Mouse (Mus musculus) right cerebral cortex, postnatal 36 days (tissue): Measurements from ENCODE around the gene Acadsb.

Experiments
- DNase-seq, 2 experiments: peaks; one replicate each; pipeline ENCODE4 v3.0.0; 2022; ENCODE audit warnings: low spot score in 2 of 2, mixed read lengths in 1 of 2

Acadsb gene

DNA sequence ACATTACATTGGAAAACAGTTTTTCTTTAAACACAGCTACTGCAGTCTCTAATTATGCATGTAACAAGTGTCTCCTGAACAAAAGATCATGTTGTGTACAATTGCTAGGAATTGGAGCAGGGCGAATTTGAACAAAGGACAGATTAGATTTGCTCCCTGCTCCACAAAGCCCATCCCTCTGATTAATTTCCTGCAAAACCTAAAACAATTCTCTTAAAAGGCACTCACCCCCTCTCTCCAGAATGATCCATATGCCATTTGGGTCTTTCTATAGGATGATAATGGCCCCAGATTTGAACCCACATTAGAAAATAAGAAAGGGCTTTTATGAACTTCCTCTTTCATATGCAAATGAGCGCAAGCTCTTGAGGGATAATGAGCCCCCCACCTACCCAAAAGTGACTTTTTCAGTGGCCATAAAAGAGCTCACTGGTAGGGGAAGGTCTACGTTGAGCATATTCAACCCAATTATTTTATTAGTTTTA is 54.8 kb downstream of the Acadsb start:
- no peak for DNase-seq

DNA sequence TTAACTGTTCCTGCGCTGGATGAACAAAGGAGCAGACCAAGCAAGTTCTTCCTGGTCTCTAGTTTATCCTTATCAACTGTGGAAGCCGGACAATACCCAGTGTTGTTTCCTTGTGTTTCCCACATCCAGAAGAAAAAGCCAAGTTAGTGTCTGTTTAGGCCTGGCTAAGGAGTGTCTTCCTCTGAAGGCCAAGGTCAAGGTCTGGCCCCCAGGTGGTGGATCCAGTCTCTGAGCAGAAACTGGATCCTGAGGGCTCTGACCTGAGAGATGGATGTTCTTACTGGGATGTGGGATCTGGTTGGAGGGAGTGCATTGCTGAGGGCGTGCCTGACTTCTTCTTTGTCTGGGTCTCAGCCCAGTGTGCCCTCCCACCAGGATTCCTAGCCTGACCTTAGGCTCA is 55.3 kb downstream of the Acadsb start:
- DNase-seq: no peak

DNA sequence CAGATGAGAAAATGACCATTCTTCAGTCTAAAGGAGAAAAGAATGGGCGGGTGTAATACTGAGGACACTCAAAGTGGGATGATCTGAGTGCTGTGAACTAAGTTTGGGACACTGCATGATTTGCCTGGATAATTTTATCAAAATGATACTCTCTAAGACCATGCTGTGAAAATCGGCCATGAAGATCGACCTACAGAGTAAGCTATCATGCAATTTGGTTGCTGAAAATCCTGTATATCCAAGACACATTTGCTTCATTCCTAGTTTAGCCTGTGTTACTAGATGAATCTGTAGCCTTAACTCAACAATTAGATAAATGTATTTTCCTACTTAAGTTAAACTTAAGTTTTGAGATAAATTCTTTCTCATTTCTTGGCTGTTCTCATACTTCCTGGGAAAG is 56.9 kb downstream of the Acadsb start:
- DNase-seq: no peak

DNA sequence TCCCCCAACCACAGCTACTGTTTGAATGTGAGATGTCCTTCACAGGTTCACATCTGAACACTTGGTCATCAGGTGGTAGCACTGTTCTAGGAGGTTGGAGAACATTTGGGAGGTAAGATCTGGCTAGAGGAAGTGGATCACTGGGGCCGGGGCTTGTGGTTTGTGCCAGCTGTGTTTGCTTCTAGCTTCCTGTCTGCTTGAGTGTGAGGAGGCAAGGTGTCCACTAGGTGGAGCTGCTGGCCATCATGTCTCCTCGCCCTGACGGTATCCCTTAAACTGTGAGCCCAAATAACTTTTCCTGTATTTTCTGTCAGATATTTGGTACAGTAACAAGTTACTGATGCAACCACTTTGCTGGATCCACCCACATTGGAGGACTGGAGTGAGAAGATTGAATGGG is 59.1 kb downstream of the Acadsb start:
- no peak for DNase-seq

DNA sequence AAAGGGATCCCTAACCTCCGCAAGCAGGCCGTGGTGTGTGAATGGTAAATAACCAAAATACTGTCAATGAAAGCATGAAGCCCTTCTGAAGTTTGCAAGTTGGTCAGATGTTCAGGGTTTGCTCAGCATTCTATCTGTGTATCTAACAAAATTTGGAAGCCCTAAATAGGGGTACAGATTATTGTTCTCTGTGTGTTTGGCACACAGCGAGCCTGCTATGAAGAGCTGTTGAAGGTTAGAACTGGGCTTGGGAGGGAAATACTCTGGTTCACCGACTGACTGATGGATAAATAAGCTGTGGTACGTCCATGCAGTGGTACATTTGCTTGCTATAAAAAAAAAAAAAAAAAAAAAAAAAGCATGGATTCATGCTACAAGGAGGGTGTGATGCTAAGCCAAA is 61.1 kb downstream of the Acadsb start:
- no peak for DNase-seq

DNA sequence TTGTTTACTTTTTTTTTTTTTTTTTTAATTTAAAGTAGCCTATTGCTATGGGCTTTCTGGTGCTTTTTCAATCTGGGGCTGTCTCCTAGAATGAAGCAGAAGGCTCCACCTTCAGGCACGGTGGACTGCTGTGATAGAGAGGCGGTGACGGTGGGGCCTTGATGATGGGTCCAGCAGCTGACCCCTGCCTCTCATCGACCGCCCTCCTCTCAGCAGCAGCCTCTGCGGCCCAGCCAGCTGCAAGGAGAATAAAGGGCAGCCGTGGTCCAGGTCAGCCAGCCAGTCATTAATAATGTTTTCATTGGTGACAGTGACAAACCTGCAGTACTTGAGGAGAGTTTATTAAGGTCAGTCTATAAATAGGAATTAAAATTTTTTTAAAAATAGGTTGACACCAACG is 66.7 kb downstream of the Acadsb start:
- no peak for DNase-seq

DNA sequence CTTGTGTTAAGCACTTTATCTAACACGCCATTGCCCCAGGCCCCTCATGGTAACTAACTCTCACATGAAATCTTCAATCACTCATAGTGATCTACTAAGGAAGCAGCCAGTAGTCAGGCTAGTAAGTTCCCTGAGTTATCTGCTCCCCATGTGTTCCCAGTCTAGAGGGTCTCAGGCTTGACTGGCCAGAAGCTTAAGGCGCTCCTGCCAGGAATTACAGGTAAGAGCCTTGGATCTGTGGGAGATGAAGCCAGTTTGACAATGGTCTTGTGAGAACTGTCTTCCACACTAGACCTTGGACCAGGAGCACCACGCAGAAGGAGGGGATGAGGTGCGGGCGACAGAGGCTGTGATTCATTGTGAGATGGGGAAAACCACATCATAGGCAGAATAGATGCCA is 68.0 kb downstream of the Acadsb start:
- no peak for DNase-seq
